Mouse (Mus musculus): Measurements from ENCODE around the gene Cln5. TPM values are rescaled to one million over a fixed set of nuclear protein-coding genes. Genes with fewer than 3 reads are reported as not detected.

Gene Cln5
- total RNA-seq, 2 experiments from 2014 or later: 8.3 to 11.2 TPM

GRCm38 (mm10) chr14:103112606-103113363, 42.8 kb downstream of the Cln5 start:
- no peak for DNase-seq

GRCm38 (mm10) chr14:103114994-103115670, 45.1 kb downstream of the Cln5 start:
- no peak for DNase-seq

- DNase-seq: no peak
Observed at GRCm38 (mm10) chr14:103125756-103126155, 55.7 kb downstream of the Cln5 start.

Other genes with a start within 250 kb of the Cln5 start
- gene Kctd12, start 87.6 kb upstream of the Cln5 start, total RNA-seq (2021): 10 to 100 TPM; 31.1 to 39.0 TPM
- not detected for gene Acod1, start 23.2 kb upstream of the Cln5 start, total RNA-seq (2021)
- 10 to 100 TPM; 45.9 to 46.0 TPM for gene Fbxl3, start 29.4 kb downstream of the Cln5 start, total RNA-seq (2021)

Data from gastrocnemius, postnatal 10 days (tissue).